Mouse (Mus musculus) ES-Bruce4 (cell line): ENCODE measurements around the gene Hat1.

Experiments used
- CTCF ChIP-seq: IDR thresholded peaks from one replicate; pipeline ENCODE4 v1.8.1; 2011; ENCODE audit warnings: low read depth, low read length
- EP300 ChIP-seq: IDR thresholded peaks from 2 replicates; pipeline ENCODE4 v1.6.1; 2011; ENCODE audit warnings: low read depth, low read length; ENCODE audit not compliant: insufficient read depth
- POLR2A ChIP-seq: IDR thresholded peaks from one replicate; pipeline ENCODE4 v1.8.1; 2011; ENCODE audit warnings: low read length; ENCODE audit not compliant: insufficient read depth

- TF ChIP-seq CTCF (no peak), POLR2A (no peak), EP300 (no peak)
Measured at GRCm38 (mm10) chr2:71347160-71347559, 41.6 kb upstream of the Hat1 start.
